Mouse (Mus musculus) olfactory bulb, adult 2 months (tissue): ENCODE results near the gene Zdhhc18.

Experiments used
- CTCF ChIP-seq: fragments of 200-500 bp; IDR thresholded peaks from 2 replicates; pipeline ENCODE4 v1.5.1; 2012; ENCODE audit warnings: low read depth, mild to moderate bottlenecking, low read length, moderate library complexity; ENCODE audit not compliant: insufficient read depth
- POLR2A ChIP-seq: fragments of 200-500 bp; IDR thresholded peaks from 2 replicates; pipeline ENCODE4 v1.6.1; 2012; ENCODE audit warnings: mild to moderate bottlenecking, low read depth, low read length, moderate library complexity; ENCODE audit not compliant: insufficient read depth

DNA sequence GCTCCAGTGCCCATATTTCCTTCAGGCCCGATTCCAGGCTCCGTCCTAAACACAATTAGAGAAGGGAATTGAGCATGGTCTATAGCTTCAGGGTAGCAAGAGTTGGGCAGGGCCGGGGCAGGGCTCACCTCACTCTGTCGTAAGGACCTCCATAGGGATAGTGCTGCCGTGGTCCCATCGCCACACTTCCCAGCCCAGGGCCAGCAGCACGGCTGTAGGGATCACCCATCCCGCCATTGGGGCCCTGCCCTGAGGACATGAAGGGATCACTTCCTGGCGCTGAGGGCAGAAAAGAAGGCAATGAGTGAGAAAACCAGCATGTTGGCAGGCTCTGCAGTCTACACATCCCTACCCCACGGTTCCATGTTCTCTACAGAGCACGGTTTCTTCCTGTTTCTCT lies 36.6 kb upstream of the Zdhhc18 start:
- TF ChIP-seq CTCF (no peak), POLR2A (no peak)
